Mouse (Mus musculus) myocyte (in vitro differentiated cells): ENCODE data around the gene Epha4. TPM values are rescaled to one million over a fixed set of nuclear protein-coding genes. Genes with fewer than 3 reads are reported as not detected.

Experiments
- H3K27me3 ChIP-seq: one replicate; pipeline ENCODE4 v1.6.1; 2011; ENCODE audit not compliant: control insufficient read depth, insufficient read depth, insufficient read length
- H3K36me3 ChIP-seq: one replicate; pipeline ENCODE4 v1.6.1; 2011; ENCODE audit not compliant: control insufficient read depth, insufficient read depth
- H3K4me2 ChIP-seq: one replicate; pipeline ENCODE4 v1.6.1; 2011; ENCODE audit warnings: low read depth, control low read depth
- H3K4me3 ChIP-seq: one replicate; pipeline ENCODE4 v1.5.1; 2011; ENCODE audit warnings: mild to moderate bottlenecking, control low read depth, moderate library complexity
- H3K79me2 ChIP-seq: one replicate; pipeline ENCODE4 v1.6.1; 2011; ENCODE audit not compliant: control insufficient read depth, insufficient read depth
- H3ac ChIP-seq: one replicate; pipeline ENCODE4 v1.6.1; 2011; ENCODE audit not compliant: control insufficient read depth, insufficient read length
- CEBPB ChIP-seq: IDR thresholded peaks from 2 replicates; pipeline ENCODE4 v1.6.1; 2011; ENCODE audit warnings: mild to moderate bottlenecking, moderate library complexity; ENCODE audit not compliant: poor library complexity, insufficient read depth, severe bottlenecking
- E2F4 ChIP-seq: IDR thresholded peaks from one replicate; pipeline ENCODE4 v1.6.1; 2011; ENCODE audit warnings: mild to moderate bottlenecking, control low read depth, moderate library complexity; ENCODE audit not compliant: insufficient read depth
- MAX ChIP-seq: IDR thresholded peaks from one replicate; pipeline ENCODE4 v1.6.1; 2011; ENCODE audit warnings: low read depth, mild to moderate bottlenecking, control low read depth
- MYOD1 ChIP-seq, 3 experiments: IDR thresholded peaks; one replicate each; pipeline ENCODE4 v1.6.1; 2011; ENCODE audit warnings: control low read depth in 2 of 3, low read depth in 2 of 3, mild to moderate bottlenecking in 2 of 3, moderate library complexity in 1 of 3; ENCODE audit not compliant: insufficient read length in 2 of 3, control insufficient read depth in 1 of 3
- MYOG ChIP-seq, 3 experiments: IDR thresholded peaks; one replicate each; pipeline ENCODE4 v1.6.1; 2011; ENCODE audit warnings: control low read depth in 2 of 3, low read depth in 2 of 3, mild to moderate bottlenecking in 2 of 3; ENCODE audit not compliant: insufficient read length in 2 of 3, control insufficient read depth in 1 of 3, insufficient read depth in 1 of 3
- POLR2A ChIP-seq: IDR thresholded peaks from one replicate; pipeline ENCODE4 v1.6.1; 2011; ENCODE audit warnings: low read depth, mild to moderate bottlenecking, control low read depth, moderate library complexity; ENCODE audit not compliant: insufficient read length
- POLR2AphosphoS2 ChIP-seq: IDR thresholded peaks from one replicate; pipeline ENCODE4 v1.6.1; 2011; ENCODE audit warnings: low read depth, control low read depth; ENCODE audit not compliant: insufficient read length
- REST ChIP-seq: IDR thresholded peaks from one replicate; pipeline ENCODE4 v1.6.1; 2011; ENCODE audit warnings: mild to moderate bottlenecking, control low read depth, moderate library complexity; ENCODE audit not compliant: insufficient read depth, insufficient read length
- SRF ChIP-seq: IDR thresholded peaks from one replicate; pipeline ENCODE4 v1.6.1; 2011; ENCODE audit warnings: low read depth; ENCODE audit not compliant: control insufficient read depth, insufficient read length
- TCF12 ChIP-seq: IDR thresholded peaks from one replicate; pipeline ENCODE4 v1.6.1; 2011; ENCODE audit warnings: mild to moderate bottlenecking, control low read depth; ENCODE audit not compliant: poor library complexity, insufficient read depth, severe bottlenecking
- TCF3 ChIP-seq: IDR thresholded peaks from one replicate; pipeline ENCODE4 v1.6.1; 2011; ENCODE audit warnings: low read depth, control low read depth; ENCODE audit not compliant: insufficient read length
- USF1 ChIP-seq: IDR thresholded peaks from one replicate; pipeline ENCODE4 v1.6.1; 2011; ENCODE audit warnings: low read depth, mild to moderate bottlenecking, control low read depth, moderate library complexity
- polyA plus RNA-seq: library from polyadenylated mRNA; unstranded; fragments of >200 nt; fragmentation: generic; extraction: Trizol; gene quantifications from one replicate; pipeline ENCODE4 v1.2.1, GENCODE M21; 2012; ENCODE audit warnings: missing spikeins

The Epha4 gene
- polyA plus RNA-seq, 1 experiment: 0.29 TPM

GRCm38 (mm10) chr1:77410716-77411115 lies 104.2 kb downstream of the Epha4 start:
- Histone ChIP-seq H3K27me3 (no peaks in the 10 kb centered on the region), H3K4me2 (no peak overlapping the region), H3K79me2 (no peaks in the 10 kb centered on the region), H3K36me3 (no peaks in the 10 kb centered on the region), H3ac (no peak overlapping the region), H3K4me3 (no peak overlapping the region)
- TF ChIP-seq TCF3 (no peak), MAX (no peak), TCF12 (no peak), MYOG (IDR thresholded peaks at IDR 0.05; ENCODE audit: control insufficient read depth in 1 of 3, insufficient read depth in 1 of 3, insufficient read length in 2 of 3, low read depth in 2 of 3) (no peak), USF1 (no peak), CEBPB (no peak), POLR2A (no peak), POLR2AphosphoS2 (no peak), SRF (no peak), E2F4 (no peak), MYOD1 (IDR thresholded peaks at IDR 0.05; ENCODE audit: control insufficient read depth in 1 of 3, insufficient read length in 2 of 3, low read depth in 2 of 3) (no peak), REST (no peak)

- Histone ChIP-seq H3K4me2 (no peak overlapping the region), H3K36me3 (no peaks in the 10 kb centered on the region), H3K27me3 (no peaks in the 10 kb centered on the region), H3K79me2 (no peaks in the 10 kb centered on the region), H3K4me3 (no peak overlapping the region), H3ac (no peak overlapping the region)
- TF ChIP-seq POLR2AphosphoS2 (no peak), CEBPB (no peak), TCF3 (no peak), TCF12 (no peak), MYOG (IDR thresholded peaks at IDR 0.05; ENCODE audit: control insufficient read depth in 1 of 3, insufficient read depth in 1 of 3, insufficient read length in 2 of 3, low read depth in 2 of 3) (no peak)
These were observed 104.7 kb downstream of the Epha4 start for GRCm38 (mm10) chr1:77410153-77410552.

- H3K4me3 ChIP-seq: no peak overlapping the region
- no peaks in the 10 kb centered on the region for H3K27me3 ChIP-seq
- H3ac ChIP-seq: no peak overlapping the region
- no peaks in the 10 kb centered on the region for H3K79me2 ChIP-seq
- TF ChIP-seq MAX (no peak), MYOD1 (IDR thresholded peaks at IDR 0.05; ENCODE audit: control insufficient read depth in 1 of 3, insufficient read length in 2 of 3, low read depth in 2 of 3) (no peak), SRF (no peak), POLR2AphosphoS2 (no peak), TCF12 (no peak), MYOG (IDR thresholded peaks at IDR 0.05; ENCODE audit: control insufficient read depth in 1 of 3, insufficient read depth in 1 of 3, insufficient read length in 2 of 3, low read depth in 2 of 3) (no peak), USF1 (no peak), POLR2A (no peak), E2F4 (no peak), TCF3 (no peak), REST (no peak), CEBPB (no peak)
- H3K36me3 ChIP-seq: no peaks in the 10 kb centered on the region
- no peak overlapping the region for H3K4me2 ChIP-seq
These were observed 105.4 kb downstream of the Epha4 start for GRCm38 (mm10) chr1:77409509-77409908.

GRCm38 (mm10) chr1:77407417-77407816 lies 107.5 kb downstream of the Epha4 start:
- Histone ChIP-seq H3K79me2 (no peaks in the 10 kb centered on the region), H3ac (no peak overlapping the region), H3K27me3 (no peaks in the 10 kb centered on the region), H3K4me3 (no peak overlapping the region), H3K36me3 (no peaks in the 10 kb centered on the region), H3K4me2 (no peak overlapping the region)
- TF ChIP-seq MYOG (IDR thresholded peaks at IDR 0.05; ENCODE audit: control insufficient read depth in 1 of 3, insufficient read depth in 1 of 3, insufficient read length in 2 of 3, low read depth in 2 of 3) (no peak), MAX (no peak), REST (no peak), CEBPB (no peak), USF1 (no peak), POLR2A (no peak), TCF3 (no peak), POLR2AphosphoS2 (no peak), E2F4 (no peak)

- Histone ChIP-seq H3ac (no peak overlapping the region), H3K79me2 (no peaks in the 10 kb centered on the region), H3K27me3 (no peaks in the 10 kb centered on the region), H3K36me3 (no peaks in the 10 kb centered on the region), H3K4me3 (no peak overlapping the region), H3K4me2 (no peak overlapping the region)
- no peak for TF ChIP-seq E2F4
- no peak for TF ChIP-seq CEBPB
- TF ChIP-seq POLR2A: no peak
- no peak for TF ChIP-seq MYOG (IDR thresholded peaks at IDR 0.05; ENCODE audit: control insufficient read depth in 1 of 3, insufficient read depth in 1 of 3, insufficient read length in 2 of 3, low read depth in 2 of 3)
- no peak for TF ChIP-seq POLR2AphosphoS2
- TF ChIP-seq TCF12: no peak
- no peak for TF ChIP-seq MAX
- TF ChIP-seq USF1: no peak
- TF ChIP-seq TCF3: no peak
- TF ChIP-seq MYOD1 (IDR thresholded peaks at IDR 0.05; ENCODE audit: control insufficient read depth in 1 of 3, insufficient read length in 2 of 3, low read depth in 2 of 3): no peak
- TF ChIP-seq REST: no peak
- TF ChIP-seq SRF: no peak
These were observed 108.3 kb downstream of the Epha4 start for GRCm38 (mm10) chr1:77406631-77407030.
